Mouse (Mus musculus): ENCODE data around the gene Aqp12.
A peak's percentile ranks its signal among the peaks of the same experiment; 100 is the strongest.
"Not testable (repeated sequence)": the region's sequence is repeated elsewhere in the genome, so short reads cannot be mapped to it uniquely, and the experiment has no call there.

Aqp12 gene

GRCm38 (mm10) chr1:93006061-93006460, at the start of gene Aqp12:
Gene Aqp12 (plus strand): TSS chr1:93006334.
- no peak for DNase-seq (ENCODE audit: low read depth)

DNA sequence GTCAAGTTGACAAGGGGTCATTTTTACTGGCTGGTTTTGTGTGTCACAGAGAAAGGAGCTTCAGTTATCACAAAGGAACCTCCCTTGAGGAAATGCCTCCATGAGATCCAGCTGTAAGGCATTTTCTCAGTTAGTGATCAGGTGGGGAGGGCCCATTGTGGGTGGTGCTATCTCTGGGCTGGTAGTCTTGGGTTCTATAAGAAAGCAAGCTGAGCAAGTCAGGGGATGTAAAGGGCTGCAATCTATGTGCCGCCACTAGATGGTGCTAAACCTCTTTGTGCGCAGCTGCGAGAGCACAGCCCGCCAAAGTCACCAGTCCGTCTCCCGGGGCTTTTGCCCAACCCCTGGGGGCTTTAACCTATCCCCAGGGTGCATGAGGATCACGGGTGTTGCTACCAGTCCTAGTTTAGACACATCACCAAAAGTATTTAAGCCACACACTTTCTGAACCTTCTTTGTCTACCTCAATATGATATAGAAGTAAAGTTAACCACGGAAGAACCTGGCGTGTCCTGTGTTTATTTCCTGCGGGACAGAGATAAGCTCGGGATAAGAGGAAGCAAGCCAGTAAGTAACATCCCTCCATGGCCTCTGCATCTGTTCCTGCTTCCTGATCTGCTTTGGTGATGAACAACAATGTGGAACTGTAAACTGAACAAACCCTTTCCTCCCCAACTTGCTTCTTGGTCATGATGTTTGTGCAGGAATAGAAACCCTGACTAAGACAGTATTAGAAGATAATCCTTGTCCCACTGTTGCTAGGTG, 49.4 kb upstream of the Aqp12 start:
- DNase-seq (ENCODE audit: low read depth): peak; percentile 19

- no peak for DNase-seq (ENCODE audit: low read depth)
Measured at GRCm38 (mm10) chr1:92958999-92959398, 47.1 kb upstream of the Aqp12 start.

GRCm38 (mm10) chr1:92970791-92971190, 35.3 kb upstream of the Aqp12 start:
- not testable (repeated sequence) for DNase-seq (ENCODE audit: low read depth)

DNA sequence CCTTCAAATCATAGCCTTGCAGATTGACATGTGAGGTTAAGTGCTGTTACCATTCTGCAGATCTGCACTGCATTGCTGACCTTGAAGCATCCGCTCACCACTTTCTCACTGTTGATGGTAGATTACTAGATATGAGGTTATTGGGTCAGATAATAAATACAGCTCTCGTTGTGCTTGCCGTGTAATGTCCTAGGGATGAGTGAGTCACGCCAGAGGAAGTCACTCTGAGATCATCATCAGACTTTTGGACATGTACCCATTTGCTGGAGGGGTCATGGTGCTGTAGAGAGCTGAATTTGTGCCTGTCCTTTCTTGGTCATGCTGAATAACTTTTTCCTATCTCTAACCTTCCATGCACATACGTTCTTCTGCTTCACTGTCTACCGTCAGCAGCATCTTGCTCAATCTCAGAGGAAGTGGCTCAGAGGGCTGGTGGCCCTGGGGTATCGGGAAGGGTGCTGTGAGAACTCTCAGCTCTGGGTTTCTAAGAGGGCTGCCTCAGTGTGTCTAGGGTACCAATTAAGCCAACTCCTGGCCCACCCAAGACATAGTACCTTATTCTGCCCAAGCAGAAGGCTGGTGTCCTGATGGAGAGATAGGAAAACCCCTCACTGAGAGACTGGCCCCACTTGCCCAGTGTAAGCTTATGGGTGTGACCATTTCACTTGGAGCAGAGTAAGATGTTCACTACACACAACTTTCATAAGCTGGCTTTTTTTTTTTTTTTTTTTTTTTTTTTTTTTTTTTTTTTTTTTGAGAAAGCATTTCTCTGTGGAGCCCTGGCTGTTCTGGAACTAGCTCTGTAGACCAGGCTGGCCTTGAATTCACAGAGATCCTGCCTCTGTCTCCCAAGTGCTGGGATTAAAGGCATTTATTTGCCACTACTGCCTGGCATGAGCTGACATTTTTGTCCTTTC, 34.0 kb upstream of the Aqp12 start:
- no peak for DNase-seq (ENCODE audit: low read depth)

DNA sequence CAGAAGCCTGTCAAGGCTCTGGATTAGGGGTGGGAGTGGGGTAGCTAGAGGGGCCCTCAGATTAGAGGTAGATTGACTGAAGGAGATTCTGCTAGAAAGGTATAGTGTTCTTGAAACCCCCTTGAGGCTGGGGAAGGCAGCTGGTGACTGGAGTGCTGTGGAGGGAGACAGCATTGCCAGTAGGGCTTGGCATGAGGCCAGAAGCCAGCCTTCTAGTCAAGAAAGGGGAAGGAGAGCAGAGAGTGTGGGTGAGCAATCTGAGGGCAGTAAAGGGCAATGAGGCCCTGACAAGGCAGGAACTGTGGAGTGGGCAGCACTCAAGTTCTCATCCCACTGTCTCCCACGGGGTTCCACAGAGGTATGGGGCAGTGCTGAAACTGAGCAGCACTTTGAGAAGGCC, 33.3 kb upstream of the Aqp12 start:
- no peak for DNase-seq (ENCODE audit: low read depth)

- no peak for DNase-seq (ENCODE audit: low read depth)
Measured at GRCm38 (mm10) chr1:92976141-92976566, 30.0 kb upstream of the Aqp12 start.

DNA sequence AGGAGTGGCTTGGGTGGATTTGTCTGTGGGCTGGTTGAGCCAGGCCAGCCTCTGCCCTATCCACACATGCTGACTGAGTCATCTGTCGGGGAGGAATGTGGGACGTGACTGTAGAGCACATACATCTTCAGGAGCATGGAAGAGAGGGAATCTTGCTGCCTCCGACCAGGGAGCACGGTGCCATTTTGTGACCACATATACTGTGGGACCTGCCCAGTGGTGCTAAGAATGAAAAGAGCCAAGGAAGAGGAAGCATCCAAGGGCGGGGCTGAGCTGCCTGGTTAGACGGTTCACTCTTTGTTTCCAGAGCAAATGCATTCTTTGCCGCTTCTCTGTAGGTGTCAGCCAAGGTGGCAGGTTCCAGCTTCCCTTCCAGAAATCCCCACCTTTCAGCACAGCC, 27.5 kb upstream of the Aqp12 start:
- DNase-seq (ENCODE audit: low read depth): no peak

- DNase-seq (ENCODE audit: low read depth): no peak
Measured at GRCm38 (mm10) chr1:92979073-92979602, 27.0 kb upstream of the Aqp12 start.

DNA sequence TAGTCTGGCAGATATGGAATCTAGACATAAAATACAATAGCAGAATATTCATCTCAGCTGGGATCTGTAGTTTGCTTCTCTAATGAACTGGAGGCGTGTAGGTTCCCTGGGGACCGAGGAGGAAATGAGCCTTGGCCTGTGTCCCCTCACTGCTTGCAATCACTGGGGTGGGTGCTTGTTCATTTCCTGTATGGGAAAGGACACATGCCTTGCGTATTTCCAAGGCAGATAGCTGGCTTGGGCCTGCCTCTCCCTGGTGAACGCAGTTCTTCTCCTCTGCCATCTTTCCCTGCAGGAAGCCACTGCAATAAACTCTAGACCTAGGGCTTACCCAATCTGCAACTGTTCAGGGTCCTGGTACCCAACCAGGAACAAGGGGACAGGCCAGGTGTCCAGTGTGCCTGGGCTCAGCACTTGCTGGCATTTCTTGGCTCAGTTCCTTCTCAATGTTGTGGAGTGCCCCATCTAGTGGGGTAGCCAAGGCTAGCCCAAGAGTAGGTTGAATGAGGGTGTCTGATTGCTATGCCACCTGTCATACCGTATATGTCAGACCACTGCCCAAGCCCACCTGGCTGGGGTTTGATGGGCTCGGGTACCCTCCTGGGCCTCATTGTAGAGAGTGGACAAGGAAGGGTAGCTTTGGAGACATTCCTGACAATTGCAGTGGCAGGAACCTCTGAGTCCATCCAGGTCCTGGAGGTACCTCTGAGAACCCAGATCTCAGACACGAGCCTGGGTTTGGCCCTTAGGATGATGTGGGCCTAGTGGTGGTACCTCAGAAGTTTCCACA, 24.9 kb upstream of the Aqp12 start:
- DNase-seq (ENCODE audit: low read depth): no peak

DNA sequence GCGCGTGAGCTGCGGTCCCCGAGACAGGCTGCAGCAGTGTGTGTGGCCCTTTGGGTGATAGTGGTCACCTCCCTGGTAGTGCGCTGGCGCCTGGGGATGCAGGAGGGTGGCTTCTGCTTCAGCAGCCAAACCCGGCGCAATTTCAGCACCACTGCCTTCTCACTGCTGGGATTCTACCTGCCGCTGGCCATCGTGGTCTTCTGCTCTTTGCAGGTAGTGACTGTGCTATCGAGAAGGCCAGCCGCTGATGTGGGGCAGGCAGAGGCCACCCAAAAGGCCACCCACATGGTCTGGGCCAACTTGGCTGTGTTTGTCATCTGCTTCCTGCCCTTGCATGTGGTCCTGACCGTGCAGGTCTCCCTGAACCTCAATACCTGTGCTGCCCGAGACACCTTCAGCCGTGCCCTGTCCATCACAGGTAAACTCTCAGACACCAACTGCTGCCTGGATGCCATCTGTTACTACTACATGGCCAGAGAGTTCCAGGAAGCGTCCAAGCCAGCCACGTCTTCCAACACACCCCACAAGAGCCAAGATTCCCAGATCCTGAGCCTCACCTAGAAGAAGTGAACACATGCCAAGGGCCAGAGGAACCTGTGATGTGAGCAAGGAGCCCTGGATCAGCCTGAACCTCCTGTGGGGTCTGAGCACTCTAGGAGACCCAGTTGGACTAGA, 23.1 kb upstream of the Aqp12 start:
- DNase-seq (ENCODE audit: low read depth): no peak

GRCm38 (mm10) chr1:92984999-92985398, 21.1 kb upstream of the Aqp12 start:
- DNase-seq (ENCODE audit: low read depth): no peak

GRCm38 (mm10) chr1:92988894-92989293, 17.2 kb upstream of the Aqp12 start:
- DNase-seq (ENCODE audit: low read depth): no peak

DNA sequence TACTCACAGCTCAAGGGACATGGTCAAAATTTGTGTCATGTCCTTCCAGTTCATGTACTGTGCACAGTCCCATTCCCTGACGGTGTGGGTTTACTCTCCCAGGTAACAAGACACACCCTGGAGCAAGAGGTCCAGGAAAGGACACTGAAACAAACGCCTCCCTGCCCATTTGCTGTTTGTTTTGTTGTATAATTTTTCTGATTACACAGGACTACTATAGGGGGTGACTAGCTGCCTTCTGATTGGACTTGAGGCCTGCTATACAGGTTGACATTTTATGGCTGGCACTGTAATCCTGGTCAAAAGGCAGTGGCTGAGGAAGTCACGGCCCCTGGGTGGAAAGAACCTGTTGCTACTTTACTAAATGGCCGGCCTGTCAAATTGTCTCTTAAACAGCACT, 16.2 kb upstream of the Aqp12 start:
- DNase-seq (ENCODE audit: low read depth): no peak

- no peak for DNase-seq (ENCODE audit: low read depth)
Measured at GRCm38 (mm10) chr1:92992214-92992855, 13.8 kb upstream of the Aqp12 start.

- DNase-seq (ENCODE audit: low read depth): no peak
Measured at GRCm38 (mm10) chr1:92992880-92993279, 13.3 kb upstream of the Aqp12 start.

GRCm38 (mm10) chr1:93009196-93009595, 3.1 kb downstream of the Aqp12 start:
- no peak for DNase-seq (ENCODE audit: low read depth)

DNA sequence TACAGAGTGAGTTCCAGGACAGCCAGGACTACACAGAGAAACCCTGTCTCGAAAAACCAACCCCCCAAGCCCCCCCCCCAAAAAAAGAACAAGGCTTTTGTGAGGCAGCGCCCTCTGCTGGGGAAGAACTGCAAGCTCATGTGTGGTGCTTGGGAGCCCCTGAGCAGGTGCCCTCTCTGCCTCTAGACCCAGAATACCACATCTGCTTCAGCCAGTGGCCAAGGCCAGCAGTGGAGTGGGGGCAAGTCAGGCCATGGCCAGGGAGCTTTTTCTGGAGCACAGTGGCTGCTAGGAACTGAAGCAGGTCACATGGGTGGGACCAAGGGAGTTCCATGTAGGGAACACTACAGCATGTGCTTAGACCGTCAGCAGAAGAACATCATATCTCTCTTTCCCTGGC, 4.6 kb downstream of the Aqp12 start:
- peak; percentile 17 for DNase-seq (ENCODE audit: low read depth)

GRCm38 (mm10) chr1:93012103-93012585, 6.0 kb downstream of the Aqp12 start:
- DNase-seq (ENCODE audit: low read depth): no peak

DNA sequence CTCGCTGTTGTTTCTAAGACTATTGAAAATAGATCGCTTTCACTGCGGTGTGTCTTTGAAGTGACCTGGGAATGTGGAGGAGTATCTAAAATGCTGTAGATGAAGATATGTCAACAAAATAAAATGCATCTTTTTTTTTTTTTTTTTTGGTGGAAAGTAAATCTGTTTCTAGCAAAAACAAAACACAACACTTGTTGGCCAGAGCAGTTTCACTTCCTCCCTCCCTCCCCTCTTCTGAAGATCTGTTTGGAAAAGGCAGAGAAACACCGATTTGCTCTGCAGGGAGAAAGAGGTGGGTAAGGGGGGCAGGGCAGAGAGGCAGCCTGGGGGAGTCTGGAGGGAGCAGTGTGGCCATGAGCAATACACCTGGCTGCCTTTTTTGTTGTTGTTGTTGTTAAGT, 7.2 kb downstream of the Aqp12 start:
- no peak for DNase-seq (ENCODE audit: low read depth)

DNA sequence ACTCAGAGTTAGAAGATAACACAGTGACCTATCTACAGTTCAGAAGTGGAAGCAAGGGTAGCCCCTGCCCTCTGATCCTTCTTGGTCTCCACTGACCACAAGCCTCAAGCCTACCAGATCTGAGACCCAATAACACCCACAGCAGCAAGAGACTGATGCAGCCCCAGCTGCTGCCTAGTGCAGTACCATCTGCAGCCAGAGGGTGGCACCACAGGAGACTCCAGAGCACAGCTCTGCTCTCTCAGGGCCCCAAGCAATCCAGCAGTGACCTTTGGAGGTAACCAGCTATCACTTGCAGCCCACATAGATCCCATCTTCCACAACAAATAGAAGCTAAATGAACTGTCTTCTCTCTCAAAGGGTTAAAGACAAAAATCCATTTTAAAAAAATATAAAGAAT, 8.3 kb downstream of the Aqp12 start:
- peak; percentile 36 for DNase-seq (ENCODE audit: low read depth)

All from naive thymus-derived CD4-positive, alpha-beta T cell, adult 2 months (primary cell).